Mouse (Mus musculus): ENCODE data around the gene Alx1. TPM values are rescaled to one million over a fixed set of nuclear protein-coding genes. Genes with fewer than 3 reads are reported as not detected.

Alx1 gene
- polyA plus RNA-seq, 1 experiment from 2014 or later: 0.26 TPM

- 84% methylated on average over 2 of the region's 2 CpGs for WGBS
- Histone ChIP-seq H3K9me3 (no peaks in the 10 kb centered on the region), H3K27me3 (no peaks in the 10 kb centered on the region), H3K36me3 (no peaks in the 10 kb centered on the region), H3K27ac (no peak overlapping the region), H3K4me3 (no peak overlapping the region), H3K4me2 (no peak overlapping the region), H3K4me1 (replicated peaks) (no peaks in the 10 kb centered on the region), H3K9ac (no peak overlapping the region)
- no peak for ATAC-seq (ENCODE audit: low FRiP score)
Measured at GRCm38 (mm10) chr10:103002556-103002955, 27.5 kb downstream of the Alx1 start.

DNA sequence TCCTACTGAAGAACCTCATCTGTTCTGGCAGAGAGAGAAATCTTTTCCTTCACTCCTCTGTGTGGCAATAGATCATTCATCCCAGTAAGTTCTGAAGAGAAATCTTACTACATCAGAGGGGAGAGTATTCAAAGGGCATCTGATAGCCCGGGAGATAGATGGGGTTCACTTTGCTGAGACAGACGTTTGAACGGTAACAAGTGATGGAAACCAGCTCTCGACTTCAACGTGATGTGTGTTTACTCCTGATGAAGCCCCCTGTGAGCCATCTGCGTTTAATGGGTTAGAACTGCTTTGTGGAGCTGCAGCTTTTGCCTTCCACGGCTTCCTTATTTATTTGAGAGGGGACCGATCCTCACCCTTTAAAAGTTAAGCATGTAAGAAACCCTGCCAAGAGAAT lies 29.1 kb downstream of the Alx1 start:
- no peak overlapping the region for H3K9ac ChIP-seq
- H3K36me3 ChIP-seq: no peaks in the 10 kb centered on the region
- WGBS: 59% methylated on average over 8 of the region's 8 CpGs
- H3K4me3 ChIP-seq: no peak overlapping the region
- ATAC-seq (ENCODE audit: low FRiP score): no peak
- H3K27me3 ChIP-seq: no peaks in the 10 kb centered on the region
- H3K9me3 ChIP-seq: no peaks in the 10 kb centered on the region
- no peaks in the 10 kb centered on the region for H3K4me1 ChIP-seq (replicated peaks)
- no peak overlapping the region for H3K27ac ChIP-seq
- no peak overlapping the region for H3K4me2 ChIP-seq

GRCm38 (mm10) chr10:102999584-102999983 lies 30.4 kb downstream of the Alx1 start:
- ATAC-seq (ENCODE audit: low FRiP score): no peak
- Histone ChIP-seq H3K9me3 (no peaks in the 10 kb centered on the region), H3K27ac (no peak overlapping the region), H3K36me3 (no peaks in the 10 kb centered on the region), H3K9ac (no peak overlapping the region), H3K4me2 (no peak overlapping the region), H3K4me1 (replicated peaks) (no peaks in the 10 kb centered on the region), H3K27me3 (no peaks in the 10 kb centered on the region), H3K4me3 (no peak overlapping the region)

- Histone ChIP-seq H3K4me2 (no peak overlapping the region), H3K4me1 (replicated peaks) (no peaks in the 10 kb centered on the region), H3K36me3 (no peaks in the 10 kb centered on the region), H3K27me3 (no peaks in the 10 kb centered on the region), H3K27ac (no peak overlapping the region), H3K9me3 (no peaks in the 10 kb centered on the region), H3K9ac (no peak overlapping the region), H3K4me3 (no peak overlapping the region)
- no peak for ATAC-seq (ENCODE audit: low FRiP score)
- WGBS: 91% methylated on average over 5 of the region's 5 CpGs
Measured at GRCm38 (mm10) chr10:102975106-102975505, 54.9 kb downstream of the Alx1 start.

DNA sequence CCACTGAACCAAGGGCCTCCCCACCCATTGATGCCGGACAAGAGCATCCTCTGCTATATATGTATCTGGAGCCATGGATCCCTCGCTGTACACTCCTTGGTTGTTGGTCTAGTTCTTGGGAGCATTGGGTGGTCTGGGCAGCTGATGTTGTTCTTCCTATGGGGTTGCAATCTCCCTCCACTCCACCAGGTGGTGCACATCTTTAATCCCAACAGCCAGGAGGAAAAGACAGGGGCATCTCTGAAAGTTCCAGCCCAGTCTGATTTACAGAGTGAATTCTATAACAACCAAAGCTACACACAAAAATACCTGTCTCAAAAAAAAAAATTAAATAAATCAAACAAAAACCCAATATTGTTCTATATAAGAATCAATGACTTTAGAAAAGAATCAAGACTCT lies 70.4 kb downstream of the Alx1 start:
- no peaks in the 10 kb centered on the region for H3K9me3 ChIP-seq
- no peak overlapping the region for H3K27ac ChIP-seq
- 87% methylated on average over 2 of the region's 2 CpGs for WGBS
- no peak for ATAC-seq (ENCODE audit: low FRiP score)
- H3K9ac ChIP-seq: no peak overlapping the region
- no peaks in the 10 kb centered on the region for H3K27me3 ChIP-seq
- H3K36me3 ChIP-seq: no peaks in the 10 kb centered on the region
- H3K4me1 ChIP-seq (replicated peaks): no peaks in the 10 kb centered on the region
- H3K4me3 ChIP-seq: no peak overlapping the region
- no peak overlapping the region for H3K4me2 ChIP-seq

Other genes with a start within 250 kb of the Alx1 start
- 4.8 and 7.3 TPM in 2 replicates for gene Lrriq1, start 206.1 kb upstream of the Alx1 start, polyA plus RNA-seq (2015; fragmentation: Nextera tagmentation; extraction: Ambion mirVana)

Measured in hindbrain, embryonic 13.5 days (tissue).